Mouse (Mus musculus): ENCODE measurements at regions not wholly inside any gene's neighbourhood (a gene's known extent, or its start where the extent isn't known, plus 50 kb on each side); places are given as distances from the start of the nearest gene placed in this dataset.

GRCm38 (mm10) chr9:117843531-117843930, 196.8 kb upstream of the Azi2 start:
- WGBS: 69% methylated on average over 4 of the region's 4 CpGs
- ATAC-seq (replicated peaks; ENCODE audit: low FRiP score, low read depth) (no peak), DNase-seq (ENCODE audit: low spot score) (no peak)
- H3K9ac ChIP-seq (ENCODE audit: low read depth, low read length): no peak overlapping the region
- no peak for TF ChIP-seq CTCF (IDR thresholded peaks at IDR 0.05; ENCODE audit: low read depth)
- H3K4me3 ChIP-seq (replicated peaks; ENCODE audit: low read depth, low read length): no peak overlapping the region
- no peaks in the 10 kb centered on the region for H3K9me3 ChIP-seq (replicated peaks; ENCODE audit: low read length)
- H3K27me3 ChIP-seq (ENCODE audit: insufficient read depth, low read length): no peaks in the 10 kb centered on the region
- no peaks in the 10 kb centered on the region for H3K36me3 ChIP-seq (ENCODE audit: insufficient read depth, low read length)
- H3K27ac ChIP-seq: no peak overlapping the region
- no peak overlapping the region for H3K4me2 ChIP-seq (ENCODE audit: low read length)
- no peaks in the 10 kb centered on the region for H3K4me1 ChIP-seq (replicated peaks; ENCODE audit: insufficient read depth, low read length)

- Histone ChIP-seq H3K27ac (no peak overlapping the region), H3K4me3 (replicated peaks; ENCODE audit: low read depth, low read length) (no peak overlapping the region), H3K4me2 (ENCODE audit: low read length) (no peak overlapping the region), H3K27me3 (ENCODE audit: insufficient read depth, low read length) (no peaks in the 10 kb centered on the region), H3K9me3 (replicated peaks; ENCODE audit: low read length) (no peaks in the 10 kb centered on the region), H3K4me1 (replicated peaks; ENCODE audit: insufficient read depth, low read length) (no peaks in the 10 kb centered on the region), H3K9ac (ENCODE audit: low read depth, low read length) (no peak overlapping the region), H3K36me3 (ENCODE audit: insufficient read depth, low read length) (no peaks in the 10 kb centered on the region)
- no peak for DNase-seq (ENCODE audit: low spot score)
- no peak for TF ChIP-seq CTCF (IDR thresholded peaks at IDR 0.05; ENCODE audit: low read depth)
- WGBS: 60% methylated on average over 12 of the region's 12 CpGs
- no peak for ATAC-seq (replicated peaks; ENCODE audit: low FRiP score, low read depth)
Measured at GRCm38 (mm10) chr9:117836696-117837380, 203.5 kb upstream of the Azi2 start.

GRCm38 (mm10) chr9:117833586-117833985, 203.9 kb upstream of the Rbms3 start:
- DNase-seq (ENCODE audit: low spot score): peak; percentile 8
- 67% methylated on average over 6 of the region's 6 CpGs for WGBS

GRCm38 (mm10) chr9:117814661-117815060, 184.9 kb upstream of the Rbms3 start:
- no peaks in the 10 kb centered on the region for H3K9me3 ChIP-seq (replicated peaks; ENCODE audit: low read length)
- no peak overlapping the region for H3K4me2 ChIP-seq (ENCODE audit: low read length)
- H3K9ac ChIP-seq (ENCODE audit: low read depth, low read length): no peak overlapping the region
- no peaks in the 10 kb centered on the region for H3K36me3 ChIP-seq (ENCODE audit: insufficient read depth, low read length)
- ATAC-seq (replicated peaks; ENCODE audit: low FRiP score, low read depth): no peak
- 62% methylated on average over 4 of the region's 4 CpGs for WGBS
- H3K27ac ChIP-seq: no peak overlapping the region
- peak; percentile 5 for DNase-seq (ENCODE audit: low spot score)
- no peaks in the 10 kb centered on the region for H3K27me3 ChIP-seq (ENCODE audit: insufficient read depth, low read length)
- TF ChIP-seq CTCF (IDR thresholded peaks at IDR 0.05; ENCODE audit: low read depth): no peak
- H3K4me3 ChIP-seq (replicated peaks; ENCODE audit: low read depth, low read length): no peak overlapping the region
- no peaks in the 10 kb centered on the region for H3K4me1 ChIP-seq (replicated peaks; ENCODE audit: insufficient read depth, low read length)

More at GRCm38 (mm10) chr9:117833586-117833985, 203.9 kb upstream of the Rbms3 start:
- TF ChIP-seq CTCF (IDR thresholded peaks at IDR 0.05; ENCODE audit: low read depth): no peak
- H3K4me2 ChIP-seq (ENCODE audit: low read length): no peak overlapping the region
- no peak for ATAC-seq (replicated peaks; ENCODE audit: low FRiP score, low read depth)
- no peak overlapping the region for H3K4me3 ChIP-seq (replicated peaks; ENCODE audit: low read depth, low read length)
- no peaks in the 10 kb centered on the region for H3K36me3 ChIP-seq (ENCODE audit: insufficient read depth, low read length)
- no peak overlapping the region for H3K27ac ChIP-seq
- no peaks in the 10 kb centered on the region for H3K9me3 ChIP-seq (replicated peaks; ENCODE audit: low read length)
- no peak overlapping the region for H3K9ac ChIP-seq (ENCODE audit: low read depth, low read length)
- no peaks in the 10 kb centered on the region for H3K27me3 ChIP-seq (ENCODE audit: insufficient read depth, low read length)
- H3K4me1 ChIP-seq (replicated peaks; ENCODE audit: insufficient read depth, low read length): no peaks in the 10 kb centered on the region

GRCm38 (mm10) chr9:117813216-117813615, 183.5 kb upstream of the Rbms3 start:
- H3K27me3 ChIP-seq (ENCODE audit: insufficient read depth, low read length): no peaks in the 10 kb centered on the region
- H3K9me3 ChIP-seq (replicated peaks; ENCODE audit: low read length): no peaks in the 10 kb centered on the region
- no peak for TF ChIP-seq CTCF (IDR thresholded peaks at IDR 0.05; ENCODE audit: low read depth)
- H3K4me2 ChIP-seq (ENCODE audit: low read length): no peak overlapping the region
- H3K4me3 ChIP-seq (replicated peaks; ENCODE audit: low read depth, low read length): no peak overlapping the region
- H3K9ac ChIP-seq (ENCODE audit: low read depth, low read length): no peak overlapping the region
- ATAC-seq (replicated peaks; ENCODE audit: low FRiP score, low read depth) (no peak), DNase-seq (ENCODE audit: low spot score) (peak; percentile 41)
- H3K4me1 ChIP-seq (replicated peaks; ENCODE audit: insufficient read depth, low read length): no peaks in the 10 kb centered on the region
- WGBS: 66% methylated on average over 9 of the region's 9 CpGs
- no peak overlapping the region for H3K27ac ChIP-seq
- H3K36me3 ChIP-seq (ENCODE audit: insufficient read depth, low read length): no peaks in the 10 kb centered on the region

GRCm38 (mm10) chr9:117805812-117806211, 176.1 kb upstream of the Rbms3 start:
- Histone ChIP-seq H3K4me3 (replicated peaks; ENCODE audit: low read depth, low read length) (no peak overlapping the region), H3K4me1 (replicated peaks; ENCODE audit: insufficient read depth, low read length) (no peaks in the 10 kb centered on the region), H3K9me3 (replicated peaks; ENCODE audit: low read length) (no peaks in the 10 kb centered on the region), H3K27ac (no peak overlapping the region), H3K36me3 (ENCODE audit: insufficient read depth, low read length) (no peaks in the 10 kb centered on the region), H3K9ac (ENCODE audit: low read depth, low read length) (no peak overlapping the region), H3K27me3 (ENCODE audit: insufficient read depth, low read length) (no peaks in the 10 kb centered on the region), H3K4me2 (ENCODE audit: low read length) (no peak overlapping the region)
- 67% methylated on average over 9 of the region's 9 CpGs for WGBS
- no peak for ATAC-seq (replicated peaks; ENCODE audit: low FRiP score, low read depth)
- no peak for TF ChIP-seq CTCF (IDR thresholded peaks at IDR 0.05; ENCODE audit: low read depth)
- no peak for DNase-seq (ENCODE audit: low spot score)

GRCm38 (mm10) chr9:117784186-117784591, 154.5 kb upstream of the Rbms3 start:
- Histone ChIP-seq H3K4me2 (ENCODE audit: low read length) (no peak overlapping the region), H3K36me3 (ENCODE audit: insufficient read depth, low read length) (no peaks in the 10 kb centered on the region), H3K9me3 (replicated peaks; ENCODE audit: low read length) (no peaks in the 10 kb centered on the region), H3K4me3 (replicated peaks; ENCODE audit: low read depth, low read length) (no peak overlapping the region), H3K4me1 (replicated peaks; ENCODE audit: insufficient read depth, low read length) (no peaks in the 10 kb centered on the region), H3K9ac (ENCODE audit: low read depth, low read length) (no peak overlapping the region), H3K27me3 (ENCODE audit: insufficient read depth, low read length) (no peaks in the 10 kb centered on the region), H3K27ac (no peak overlapping the region)
- DNase-seq (ENCODE audit: low spot score) (peak; percentile 77), ATAC-seq (replicated peaks; ENCODE audit: low FRiP score, low read depth) (0 out of 2 replicates have a peak, but pooled peaks have one; percentile 29)
- no peak for TF ChIP-seq CTCF (IDR thresholded peaks at IDR 0.05; ENCODE audit: low read depth)
- 37% methylated on average over 5 of the region's 5 CpGs for WGBS

Data from kidney, postnatal 0 days (tissue).